Mouse (Mus musculus): ENCODE data around the gene Zpld1. TPM values are rescaled to one million over a fixed set of nuclear protein-coding genes. Genes with fewer than 3 reads are reported as not detected.

Zpld1 gene
- not detected in 2 replicates for polyA plus RNA-seq (2012; ENCODE audit: insufficient read depth, insufficient read length, low replicate concordance, missing spikeins)

DNA sequence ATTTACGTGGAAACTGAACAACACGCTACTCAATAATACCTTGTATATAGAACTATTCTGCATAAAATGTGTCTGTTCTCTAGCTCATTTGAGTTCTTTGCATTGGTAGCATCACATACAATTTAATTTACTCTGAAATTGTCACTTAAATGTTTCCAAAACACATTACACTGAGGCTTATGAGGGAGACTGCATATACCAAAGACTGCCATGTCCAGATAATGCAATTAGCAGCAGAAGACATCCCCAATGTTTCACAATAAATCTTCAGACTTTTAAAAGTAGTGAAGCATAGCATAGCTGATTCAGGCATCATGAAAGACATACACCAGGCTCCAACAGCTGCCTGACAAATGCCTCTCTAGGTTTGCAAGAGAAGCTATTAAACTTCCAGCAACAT, at the start of gene Zpld1:
TSS of gene Zpld1 (minus strand) at position 101 of the 400 bp plus-strand sequence.
- no peaks in the 10 kb centered on the region for H3K4me1 ChIP-seq (ENCODE audit: control insufficient read depth, insufficient read depth, low read length)
- WGBS = 98% methylated on average over 2 of the region's 2 CpGs
- no peak within 1 kb of the TSS for H3K4me3 ChIP-seq (ENCODE audit: insufficient read depth, low read depth, low read length)
- no peak for TF ChIP-seq CTCF (IDR thresholded peaks at IDR 0.05; ENCODE audit: insufficient read depth, low read depth, low read length)
- TF ChIP-seq POLR2A (IDR thresholded peaks at IDR 0.05; ENCODE audit: insufficient read depth, low read depth, low read length) = no peak
- no peak within 1 kb of the TSS for H3K27ac ChIP-seq (ENCODE audit: insufficient read depth, low read depth, low read length)

DNA sequence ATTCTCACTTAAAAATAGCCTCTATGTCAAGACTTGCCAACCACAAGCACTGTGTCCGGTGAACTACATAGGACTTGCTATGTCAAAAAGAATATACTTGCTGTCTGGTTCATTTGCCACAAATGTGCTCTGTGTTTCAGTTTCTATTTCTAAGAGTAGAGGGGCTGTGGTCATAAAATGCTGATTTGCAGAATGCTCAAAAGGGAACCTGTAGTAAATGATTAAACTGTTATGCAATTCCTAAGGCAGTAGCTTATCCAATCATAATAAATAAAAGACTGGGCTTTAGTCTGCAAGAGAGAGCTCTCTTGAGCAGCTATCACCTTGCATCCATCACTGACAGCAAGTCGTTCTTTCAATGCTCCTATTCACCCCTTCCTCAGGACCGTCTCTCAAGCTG, 47.9 kb upstream of the Zpld1 start:
- TF ChIP-seq POLR2A (IDR thresholded peaks at IDR 0.05; ENCODE audit: insufficient read depth, low read depth, low read length) (no peak), CTCF (IDR thresholded peaks at IDR 0.05; ENCODE audit: insufficient read depth, low read depth, low read length) (no peak)
- H3K4me3 ChIP-seq (ENCODE audit: insufficient read depth, low read depth, low read length) = no peak overlapping the region
- H3K4me1 ChIP-seq (ENCODE audit: control insufficient read depth, insufficient read depth, low read length) = no peaks in the 10 kb centered on the region
- 77% methylated on average over 3 of the region's 3 CpGs for WGBS
- no peak overlapping the region for H3K27ac ChIP-seq (ENCODE audit: insufficient read depth, low read depth, low read length)

DNA sequence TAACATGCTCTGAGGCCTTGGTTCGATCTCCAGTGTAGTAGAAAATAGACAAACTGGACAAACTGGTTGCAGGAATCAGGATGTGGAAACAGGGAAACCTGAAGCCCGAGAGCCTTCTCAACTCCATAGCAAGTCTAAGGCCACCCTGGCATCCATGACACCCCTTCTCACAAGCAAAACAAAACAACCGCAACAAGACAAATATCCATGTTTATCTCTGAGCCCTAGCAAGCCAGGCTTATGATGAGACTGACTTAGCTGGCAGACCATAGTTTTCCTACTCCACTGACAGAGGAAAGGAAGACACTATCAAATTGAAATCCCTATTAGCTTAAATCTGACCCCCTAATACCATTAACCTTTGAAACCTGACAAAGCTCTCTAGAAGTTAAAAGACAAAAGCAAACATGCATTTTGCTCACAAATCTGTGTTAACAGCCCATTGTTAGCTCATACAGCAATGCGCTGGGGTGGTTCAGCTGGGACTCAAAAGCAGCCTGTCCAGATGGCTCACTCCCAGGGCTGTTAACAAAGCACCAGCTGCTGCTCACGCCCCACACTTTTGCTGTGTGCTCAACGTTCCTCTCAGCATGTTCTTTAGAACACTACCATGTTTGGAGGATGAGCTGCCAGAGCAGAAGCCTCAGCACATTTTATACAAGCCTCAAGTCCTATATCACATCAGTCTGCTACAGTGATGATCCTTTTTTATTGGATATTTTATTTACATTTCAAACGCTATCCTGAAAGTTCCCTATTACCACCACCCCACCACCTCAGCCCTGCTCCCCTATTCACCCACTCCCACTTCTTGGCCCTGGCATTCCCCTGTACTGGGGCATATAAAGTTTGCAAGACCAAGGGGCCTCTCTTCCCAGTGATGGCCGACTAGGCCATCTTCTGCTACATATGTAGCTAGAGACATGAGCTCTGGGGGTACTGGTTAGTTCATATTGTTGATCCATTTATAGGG, 24.0 kb upstream of the Zpld1 start:
- Histone ChIP-seq H3K27ac (ENCODE audit: insufficient read depth, low read depth, low read length) (peak overlapping the region; percentile 29; the same call in 1 of the 2 replicates), H3K4me3 (ENCODE audit: insufficient read depth, low read depth, low read length) (no peak overlapping the region), H3K4me1 (ENCODE audit: control insufficient read depth, insufficient read depth, low read length) (no peaks in the 10 kb centered on the region)
- TF ChIP-seq POLR2A (IDR thresholded peaks at IDR 0.05; ENCODE audit: insufficient read depth, low read depth, low read length) = no peak
- no peak for TF ChIP-seq CTCF (IDR thresholded peaks at IDR 0.05; ENCODE audit: insufficient read depth, low read depth, low read length)
- 42% methylated on average over 8 of the region's 8 CpGs for WGBS

DNA sequence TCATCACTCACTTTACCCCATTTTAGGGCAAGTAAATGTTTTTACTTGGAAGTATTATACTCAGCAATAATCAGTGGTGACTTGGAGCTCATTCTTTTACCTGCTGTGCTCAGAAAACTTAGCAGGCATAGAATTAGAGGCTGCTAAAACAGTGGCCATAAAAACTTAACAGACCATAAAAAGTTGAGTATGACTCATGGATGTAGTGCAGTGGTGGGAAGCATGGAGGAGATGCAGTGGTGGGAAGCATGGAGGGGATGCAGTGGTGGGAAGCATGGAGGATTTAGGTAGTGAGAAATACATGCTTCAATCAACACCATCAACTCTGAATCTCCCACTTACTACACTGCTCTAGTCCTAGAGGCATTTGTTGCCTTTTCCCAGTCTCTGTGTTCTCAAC, 19.2 kb upstream of the Zpld1 start:
- H3K4me3 ChIP-seq (ENCODE audit: insufficient read depth, low read depth, low read length) = no peak overlapping the region
- TF ChIP-seq CTCF (IDR thresholded peaks at IDR 0.05; ENCODE audit: insufficient read depth, low read depth, low read length) (no peak), POLR2A (IDR thresholded peaks at IDR 0.05; ENCODE audit: insufficient read depth, low read depth, low read length) (no peak)

DNA sequence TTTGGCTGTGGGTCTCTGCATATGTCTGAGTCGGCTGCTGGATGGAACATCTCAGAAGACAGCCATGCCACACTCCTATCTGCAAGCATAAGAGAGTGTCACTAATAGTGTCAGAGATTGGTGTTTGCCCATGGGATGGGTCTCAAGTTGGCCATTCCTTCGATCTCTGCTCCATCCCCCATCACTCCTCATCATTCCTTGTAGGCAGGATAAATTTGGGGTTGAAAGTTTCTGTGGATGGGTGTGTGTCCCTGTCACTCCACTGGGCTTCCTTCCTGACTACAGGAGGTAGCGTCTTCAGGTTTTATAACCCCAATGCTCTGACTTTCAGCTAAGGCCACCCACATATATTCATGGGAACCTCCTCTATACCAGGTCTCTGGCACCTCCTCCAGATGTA, 14.3 kb upstream of the Zpld1 start:
- WGBS = 90% methylated on average over 3 of the region's 3 CpGs
- H3K4me1 ChIP-seq (ENCODE audit: control insufficient read depth, insufficient read depth, low read length) = no peaks in the 10 kb centered on the region
- no peak overlapping the region for H3K4me3 ChIP-seq (ENCODE audit: insufficient read depth, low read depth, low read length)
- TF ChIP-seq CTCF (IDR thresholded peaks at IDR 0.05; ENCODE audit: insufficient read depth, low read depth, low read length) (no peak), POLR2A (IDR thresholded peaks at IDR 0.05; ENCODE audit: insufficient read depth, low read depth, low read length) (no peak)
- H3K27ac ChIP-seq (ENCODE audit: insufficient read depth, low read depth, low read length) = no peak overlapping the region

More for the DNA sequence above, 19.2 kb upstream of the Zpld1 start:
- Histone ChIP-seq H3K27ac (ENCODE audit: insufficient read depth, low read depth, low read length) (no peak overlapping the region), H3K4me1 (ENCODE audit: control insufficient read depth, insufficient read depth, low read length) (no peaks in the 10 kb centered on the region)

DNA sequence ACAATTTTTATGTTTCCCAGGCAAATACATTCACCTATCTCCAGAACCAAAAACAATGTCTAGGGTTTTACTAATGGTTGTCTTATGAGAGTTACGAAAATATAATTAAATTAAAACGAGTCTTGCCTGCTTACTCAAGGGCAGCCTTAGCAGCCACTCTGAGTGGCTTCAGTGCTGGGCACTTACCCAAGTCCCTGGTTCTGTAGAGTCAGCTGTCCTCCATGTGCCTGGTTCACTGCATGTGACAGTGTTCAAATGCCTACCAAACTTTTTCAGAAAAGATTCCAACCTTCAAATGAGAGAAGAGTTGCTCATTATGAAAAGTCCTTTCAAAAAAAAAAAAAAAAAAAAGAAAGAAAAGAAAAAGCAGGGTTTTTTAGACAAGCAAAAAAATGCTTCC, 15.1 kb downstream of the Zpld1 start:
- H3K4me3 ChIP-seq (ENCODE audit: insufficient read depth, low read depth, low read length) = no peak overlapping the region
- WGBS = 64% methylated on average over 2 of the region's 2 CpGs
- H3K27ac ChIP-seq (ENCODE audit: insufficient read depth, low read depth, low read length) = no peak overlapping the region
- TF ChIP-seq POLR2A (IDR thresholded peaks at IDR 0.05; ENCODE audit: insufficient read depth, low read depth, low read length) (no peak), CTCF (IDR thresholded peaks at IDR 0.05; ENCODE audit: insufficient read depth, low read depth, low read length) (no peak)
- H3K4me1 ChIP-seq (ENCODE audit: control insufficient read depth, insufficient read depth, low read length) = no peaks in the 10 kb centered on the region

DNA sequence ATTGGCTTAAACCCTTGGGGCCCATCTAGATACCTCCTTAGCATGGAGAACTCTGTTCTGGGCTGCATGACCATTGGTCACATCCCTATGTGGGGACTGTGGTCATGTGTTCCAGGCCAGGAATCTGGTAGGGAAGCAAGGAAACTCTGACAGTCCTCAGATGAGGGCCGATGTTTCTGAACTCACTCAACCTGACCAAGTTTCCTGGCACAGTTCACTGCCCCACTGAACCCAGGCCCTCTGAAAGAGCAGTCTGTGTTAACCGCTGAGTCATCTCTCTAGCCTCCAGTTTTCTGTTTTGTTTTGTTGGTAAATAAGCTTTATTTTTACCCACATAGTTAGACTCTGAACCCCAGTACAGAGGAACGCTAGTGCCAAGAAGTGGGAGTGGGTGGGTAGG, 20.3 kb downstream of the Zpld1 start:
- 29% methylated on average over 3 of the region's 3 CpGs for WGBS
- no peaks in the 10 kb centered on the region for H3K4me1 ChIP-seq (ENCODE audit: control insufficient read depth, insufficient read depth, low read length)
- TF ChIP-seq CTCF (IDR thresholded peaks at IDR 0.05; ENCODE audit: insufficient read depth, low read depth, low read length) (no peak), POLR2A (IDR thresholded peaks at IDR 0.05; ENCODE audit: insufficient read depth, low read depth, low read length) (no peak)
- H3K27ac ChIP-seq (ENCODE audit: insufficient read depth, low read depth, low read length) = no peak overlapping the region
- no peak overlapping the region for H3K4me3 ChIP-seq (ENCODE audit: insufficient read depth, low read depth, low read length)

DNA sequence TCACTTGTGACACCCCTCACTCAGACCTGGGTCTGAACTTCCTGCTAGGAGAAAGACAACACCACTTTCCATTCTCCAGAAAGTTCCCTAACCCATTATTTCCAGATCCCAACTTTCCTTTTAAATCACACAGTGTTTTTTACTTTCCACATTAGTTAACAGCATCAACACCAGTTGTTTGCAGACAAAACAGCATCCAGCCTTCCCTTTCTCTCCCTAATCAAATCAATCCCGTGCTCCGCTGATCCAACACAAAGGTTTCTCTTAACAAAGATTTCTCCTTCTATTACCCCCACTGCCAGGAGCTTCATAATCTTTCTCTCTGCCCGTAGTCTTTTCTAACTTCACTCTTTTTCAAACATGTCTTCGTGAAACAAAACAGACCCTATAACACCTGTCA, 32.5 kb downstream of the Zpld1 start:
- WGBS = 17% methylated on average over 4 of the region's 4 CpGs
- H3K4me1 ChIP-seq (ENCODE audit: control insufficient read depth, insufficient read depth, low read length) = no peaks in the 10 kb centered on the region
- H3K4me3 ChIP-seq (ENCODE audit: insufficient read depth, low read depth, low read length) = no peak overlapping the region
- H3K27ac ChIP-seq (ENCODE audit: insufficient read depth, low read depth, low read length) = no peak overlapping the region
- no peak for TF ChIP-seq POLR2A (IDR thresholded peaks at IDR 0.05; ENCODE audit: insufficient read depth, low read depth, low read length)
- no peak for TF ChIP-seq CTCF (IDR thresholded peaks at IDR 0.05; ENCODE audit: insufficient read depth, low read depth, low read length)

DNA sequence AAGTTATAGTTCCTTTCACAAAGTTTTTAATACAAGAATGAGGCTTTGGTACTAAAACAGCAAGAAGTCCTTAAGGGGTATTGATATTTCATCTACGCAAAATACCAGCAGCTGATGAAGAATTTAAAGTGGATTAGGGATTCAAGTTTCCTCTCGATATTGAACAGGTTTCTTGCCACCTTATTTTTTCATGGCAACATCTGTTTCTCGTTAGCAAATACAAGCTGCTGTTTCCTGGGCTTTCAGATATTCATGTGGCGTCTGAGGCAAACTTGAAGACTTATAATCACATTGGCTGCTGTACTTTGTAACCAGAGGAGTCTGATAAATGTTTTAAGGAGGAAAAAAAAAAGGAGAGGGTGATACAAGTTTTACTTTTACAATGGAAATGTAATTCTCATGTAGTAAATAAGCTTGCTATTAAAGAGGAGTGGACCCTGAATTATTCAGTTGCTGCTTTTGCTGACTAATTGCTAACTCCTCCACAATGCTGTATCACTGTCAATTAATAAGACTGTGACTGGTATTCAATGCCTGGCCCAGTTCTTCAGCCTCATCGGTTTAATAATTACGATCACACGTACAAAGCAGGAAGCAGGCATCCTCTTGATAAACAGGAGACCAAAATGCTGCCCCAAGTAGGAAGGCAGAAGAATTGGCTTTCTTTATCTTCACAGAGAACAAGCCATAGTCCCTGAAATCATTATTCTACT, 36.8 kb downstream of the Zpld1 start:
- TF ChIP-seq CTCF (IDR thresholded peaks at IDR 0.05; ENCODE audit: insufficient read depth, low read depth, low read length) (no peak), POLR2A (IDR thresholded peaks at IDR 0.05; ENCODE audit: insufficient read depth, low read depth, low read length) (no peak)
- H3K4me3 ChIP-seq (ENCODE audit: insufficient read depth, low read depth, low read length) = no peak overlapping the region
- 31% methylated on average over 7 of the region's 7 CpGs for WGBS
- H3K4me1 ChIP-seq (ENCODE audit: control insufficient read depth, insufficient read depth, low read length) = no peaks in the 10 kb centered on the region
- no peak overlapping the region for H3K27ac ChIP-seq (ENCODE audit: insufficient read depth, low read depth, low read length)
